Mouse (Mus musculus): ENCODE results near the gene Tob2. TPM values are rescaled to one million over a fixed set of nuclear protein-coding genes. Genes with fewer than 3 reads are reported as not detected.

The Tob2 gene
- total RNA-seq, 2 experiments from 2014 or later, result 26.4 to 37.6 TPM

GRCm38 (mm10) chr15:81802001-81802890, 56.4 kb downstream of the Tob2 start, which contains the start of gene Tef:
Gene Tef (plus strand): TSS chr15:81802421.
- intact Hi-C loops (cut with DNase I), result loop anchor here (2.0 kb wide), 1 partner anchor 57 kb away; the partner anchor contains the start of genes Rangap1 and Zc3h7b
- DNase-seq (ENCODE audit: low spot score in 2 of 2), result peak; percentile 100

- DNase-seq (ENCODE audit: low spot score in 2 of 2), result no peak
- intact Hi-C loops (cut with DNase I), result no loop called here
Measured at GRCm38 (mm10) chr15:81800391-81800790, 58.2 kb downstream of the Tob2 start.

- intact Hi-C loops (cut with DNase I), result no loop called here
Measured at GRCm38 (mm10) chr15:81798421-81798820, 60.2 kb downstream of the Tob2 start.

More at GRCm38 (mm10) chr15:81798421-81798820, 60.2 kb downstream of the Tob2 start:
- DNase-seq (ENCODE audit: low spot score in 2 of 2), result no peak

Other genes with a start within 250 kb of the Tob2 start
- 10 to 100 TPM; 35.4 to 36.4 TPM for gene L3mbtl2, start 194.9 kb downstream of the Tob2 start, total RNA-seq (2021)
- 10 to 100 TPM; 17.3 to 20.8 TPM for gene Chadl, start 161.5 kb downstream of the Tob2 start, total RNA-seq (2021)
- gene Zc3h7b, start 113.7 kb downstream of the Tob2 start, total RNA-seq (2021), result 100 to 1,000 TPM; 177 to 182 TPM
- 100 to 1,000 TPM; 206 to 228 TPM for gene Rangap1, start 113.3 kb downstream of the Tob2 start, total RNA-seq (2021)
- 100 to 1,000 TPM; 244 to 267 TPM for gene Tef, start 56.4 kb downstream of the Tob2 start, total RNA-seq (2021)
- 10 to 100 TPM; 31.0 to 36.3 TPM for gene Phf5a, start 13.1 kb upstream of the Tob2 start, total RNA-seq (2021)
- gene Aco2, start 13.5 kb upstream of the Tob2 start, total RNA-seq (2021), result 100 to 1,000 TPM; 425 to 455 TPM
- gene Polr3h, start 67.4 kb upstream of the Tob2 start, total RNA-seq (2021), result 10 to 100 TPM; 46.7 to 58.5 TPM
- gene Csdc2, start 78.0 kb upstream of the Tob2 start, total RNA-seq (2021), result 10 to 100 TPM; 83.6 to 86.1 TPM
- gene Pmm1, start 102.1 kb upstream of the Tob2 start, total RNA-seq (2021), result 100 to 1,000 TPM; 197 to 221 TPM
- gene 1700029P11Rik, start 121.7 kb upstream of the Tob2 start, total RNA-seq (2021), result not detected
- 10 to 100 TPM; 19.1 to 33.7 TPM for gene Xrcc6, start 129.0 kb upstream of the Tob2 start, total RNA-seq (2021)
- 100 to 1,000 TPM; 103 to 118 TPM for gene Desi1, start 175.1 kb upstream of the Tob2 start, total RNA-seq (2021)
- gene Snu13, start 188.8 kb upstream of the Tob2 start, total RNA-seq (2021), result 100 to 1,000 TPM; 102 to 107 TPM
- not detected for gene 4930407I10Rik, start 200.4 kb upstream of the Tob2 start, total RNA-seq (2021)
- gene Mei1, start 211.2 kb upstream of the Tob2 start, total RNA-seq (2021), result 1 to 10 TPM; 3.4 to 3.6 TPM